Mouse (Mus musculus): Measurements from ENCODE around the gene Fam172a.

GRCm38 (mm10) chr13:78113978-78114377 lies 412.1 kb downstream of the Fam172a start:
- TF ChIP-seq POLR2A (IDR thresholded peaks at IDR 0.05; ENCODE audit: low read depth, low read length) = no peak
- TF ChIP-seq CTCF (IDR thresholded peaks at IDR 0.05; ENCODE audit: extremely low read depth, insufficient read length, insufficient replicate concordance, low read depth, low read length) = no peak

Measured in small intestine, adult 2 months (tissue).